Mouse (Mus musculus): Measurements from ENCODE around the gene Erich6.

GRCm38 (mm10) chr3:58582297-58582696 is 54.7 kb downstream of the Erich6 start:
- TF ChIP-seq CTCF (IDR thresholded peaks at IDR 0.05; ENCODE audit: extremely low read depth, insufficient read length, insufficient replicate concordance, low read depth, low read length) = no peak
- TF ChIP-seq POLR2A (IDR thresholded peaks at IDR 0.05; ENCODE audit: low read depth, low read length) = no peak
